Mouse (Mus musculus): Measurements from ENCODE around the gene Klf9.

Klf9 gene

GRCm38 (mm10) chr19:23140689-23141317 lies at the start of gene Klf9:
TSS of gene Klf9 (plus strand) at chr19:23141226.
- peak; percentile 85 for DNase-seq (ENCODE audit: low spot score)

DNA sequence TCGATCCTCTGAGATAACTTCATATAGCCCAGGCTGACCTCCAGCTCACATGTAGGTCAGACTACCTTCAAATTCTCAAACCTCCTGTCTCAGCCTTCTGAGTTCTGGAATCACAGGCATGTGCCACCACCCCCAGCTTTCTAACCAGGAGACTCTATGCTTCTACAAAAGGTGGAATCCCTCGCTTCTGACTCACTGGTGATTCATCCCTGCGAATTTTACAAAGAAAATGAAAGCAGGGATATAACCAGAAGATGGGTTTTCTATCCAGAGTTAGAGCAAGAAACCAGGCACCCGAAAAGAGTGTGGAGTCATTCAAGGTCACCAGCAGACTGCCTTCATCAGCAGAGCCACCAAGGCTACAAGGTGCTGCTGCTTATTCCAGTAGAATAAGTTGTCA lies 49.4 kb upstream of the Klf9 start:
- no peak for DNase-seq (ENCODE audit: low spot score)

GRCm38 (mm10) chr19:23093548-23093947 lies 47.5 kb upstream of the Klf9 start:
- DNase-seq (ENCODE audit: low spot score), result no peak

- DNase-seq (ENCODE audit: low spot score), result no peak
Measured at GRCm38 (mm10) chr19:23094906-23095305, 46.1 kb upstream of the Klf9 start.

DNA sequence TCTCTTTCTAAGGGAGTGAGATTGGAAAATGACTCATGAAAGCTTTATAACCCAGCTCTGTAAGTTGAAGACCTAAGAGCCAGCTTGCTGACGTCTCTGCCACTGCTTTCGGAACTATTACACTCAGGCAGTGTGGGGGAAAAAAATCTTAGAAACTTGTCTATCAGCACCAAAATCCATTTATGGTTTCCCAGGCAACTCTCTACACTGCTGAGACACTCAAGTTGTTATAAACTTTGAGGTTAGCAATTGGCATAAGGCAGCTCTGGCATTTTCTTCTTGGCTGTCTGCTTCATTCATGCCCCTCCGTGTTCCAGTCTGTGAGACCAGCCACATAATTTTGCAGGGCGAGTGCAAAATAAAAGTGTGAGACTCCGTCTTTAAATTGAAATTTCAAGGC lies 34.2 kb upstream of the Klf9 start:
- DNase-seq (ENCODE audit: low spot score), result no peak

DNA sequence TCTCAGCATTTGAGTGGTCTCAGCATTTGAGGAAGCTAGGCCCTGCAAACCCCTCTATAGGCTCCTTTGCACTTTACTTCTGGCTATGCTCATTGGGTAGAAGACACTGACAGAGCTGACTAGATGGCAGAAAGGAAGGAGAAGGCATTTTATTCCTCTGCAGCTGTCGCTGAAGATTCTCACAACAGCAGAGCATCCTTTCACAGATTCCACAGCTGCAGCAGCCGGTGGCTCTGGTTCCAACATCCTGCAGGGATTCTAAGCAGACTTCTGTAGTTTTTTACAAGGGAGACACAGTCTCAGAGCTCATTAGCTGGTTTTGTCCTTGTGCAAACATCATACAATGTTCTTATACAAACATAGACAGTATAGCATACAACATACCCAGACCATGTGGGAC lies 33.7 kb upstream of the Klf9 start:
- no peak for DNase-seq (ENCODE audit: low spot score)

DNA sequence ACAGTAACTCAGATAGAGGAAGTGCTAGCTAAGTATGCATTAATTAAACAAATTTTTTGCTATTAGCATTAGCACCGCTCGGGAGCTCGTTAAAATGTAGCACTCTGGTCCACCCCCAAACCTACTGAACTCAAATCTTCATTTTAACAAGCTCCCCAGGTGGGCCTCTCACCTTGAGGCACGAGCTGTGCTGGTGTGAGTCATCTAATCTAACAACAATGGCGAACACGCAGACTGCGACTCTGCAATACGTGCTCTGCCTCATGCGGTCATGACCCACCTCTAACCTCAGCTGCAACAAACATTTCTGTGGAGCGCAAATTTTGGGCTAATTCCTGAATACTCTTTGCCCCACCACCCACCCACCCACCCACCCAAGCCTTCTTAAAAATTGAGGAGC lies 19.2 kb upstream of the Klf9 start:
- DNase-seq (ENCODE audit: low spot score), result no peak

DNA sequence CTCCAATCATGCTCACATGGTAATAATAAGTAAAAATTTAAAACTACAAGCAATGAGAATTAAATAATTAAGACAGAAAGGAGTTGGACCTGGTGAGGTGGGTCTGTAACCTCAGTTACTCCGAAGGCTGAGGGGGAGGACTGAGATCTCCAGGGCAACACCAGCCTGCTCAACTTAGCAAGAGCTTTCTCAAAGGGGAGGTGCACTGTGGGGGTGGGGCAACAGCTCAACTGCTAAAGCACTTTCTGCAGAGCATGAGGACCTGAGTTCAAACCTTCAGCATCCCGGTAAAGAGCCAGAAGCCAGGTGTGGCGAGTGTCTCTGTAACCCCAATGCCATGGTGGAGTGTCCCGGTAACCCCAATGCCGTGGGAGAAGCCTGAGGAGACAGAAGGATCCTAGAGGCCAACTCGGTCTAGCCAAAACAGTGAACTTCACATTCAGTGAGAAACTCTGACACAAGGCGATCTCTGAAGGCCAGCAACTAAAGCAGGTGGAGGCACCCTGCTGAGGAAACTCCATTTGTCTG lies 16.9 kb upstream of the Klf9 start:
- DNase-seq (ENCODE audit: low spot score), result no peak

- no peak for DNase-seq (ENCODE audit: low spot score)
Measured at GRCm38 (mm10) chr19:23125227-23126150, 15.5 kb upstream of the Klf9 start.

DNA sequence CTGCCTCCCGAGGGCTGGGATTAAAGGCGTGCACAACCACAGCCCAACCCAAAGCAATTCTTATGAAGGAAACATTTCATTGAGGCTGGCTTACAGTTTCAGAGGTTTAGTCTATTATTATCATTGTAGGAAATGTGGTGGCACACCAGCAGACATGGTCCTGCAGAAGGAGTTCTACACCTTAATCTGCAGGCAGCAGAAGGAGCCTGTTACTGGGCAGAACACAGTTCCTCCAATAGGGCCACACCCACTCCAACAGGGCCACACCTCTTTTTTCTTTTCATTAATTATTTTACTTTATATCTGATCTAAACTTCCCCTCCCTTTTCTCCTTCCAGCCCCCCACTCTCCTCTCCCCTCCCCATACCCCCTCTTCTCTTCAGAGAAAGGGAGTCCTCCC lies 11.1 kb upstream of the Klf9 start:
- DNase-seq (ENCODE audit: low spot score), result no peak

DNA sequence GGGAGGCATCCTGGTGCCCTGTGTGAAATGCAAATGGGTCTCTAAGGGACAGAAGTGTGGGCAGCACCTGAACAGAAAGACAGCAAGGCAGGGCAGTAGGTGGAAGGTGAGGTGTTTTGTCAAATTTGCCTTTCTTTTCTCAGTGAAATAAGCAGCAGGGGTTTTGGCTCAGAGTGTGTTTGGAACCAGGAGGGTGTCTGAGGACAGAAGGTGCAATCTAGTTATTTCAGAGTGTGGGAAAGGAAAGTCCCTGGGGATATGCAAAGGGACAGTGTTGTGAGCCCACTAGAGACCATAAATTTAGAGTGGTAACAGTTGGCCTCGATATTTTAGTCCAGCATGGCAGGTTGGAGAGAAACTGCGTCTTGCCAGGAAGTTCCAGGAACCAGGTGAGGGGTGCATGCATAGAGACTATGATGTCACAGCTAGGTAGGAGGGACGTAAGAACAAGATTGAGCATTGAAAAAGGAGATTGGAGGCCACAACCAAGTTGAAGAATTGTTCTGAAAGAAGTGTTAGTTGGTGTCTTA lies 8.9 kb upstream of the Klf9 start:
- DNase-seq (ENCODE audit: low spot score), result no peak

GRCm38 (mm10) chr19:23132720-23133426 lies 8.2 kb upstream of the Klf9 start:
- DNase-seq (ENCODE audit: low spot score), result no peak

GRCm38 (mm10) chr19:23133427-23134094 lies 7.5 kb upstream of the Klf9 start:
- DNase-seq (ENCODE audit: low spot score), result no peak

- peak; percentile 51 for DNase-seq (ENCODE audit: low spot score)
Measured at GRCm38 (mm10) chr19:23134095-23134440, 7.0 kb upstream of the Klf9 start.

GRCm38 (mm10) chr19:23134441-23135301 lies 6.4 kb upstream of the Klf9 start:
- peak; percentile 37 for DNase-seq (ENCODE audit: low spot score)

- DNase-seq (ENCODE audit: low spot score), result peak; percentile 72
Measured at GRCm38 (mm10) chr19:23135349-23136201, 5.5 kb upstream of the Klf9 start.

- DNase-seq (ENCODE audit: low spot score), result no peak
Measured at GRCm38 (mm10) chr19:23136202-23136850, 4.7 kb upstream of the Klf9 start.

DNA sequence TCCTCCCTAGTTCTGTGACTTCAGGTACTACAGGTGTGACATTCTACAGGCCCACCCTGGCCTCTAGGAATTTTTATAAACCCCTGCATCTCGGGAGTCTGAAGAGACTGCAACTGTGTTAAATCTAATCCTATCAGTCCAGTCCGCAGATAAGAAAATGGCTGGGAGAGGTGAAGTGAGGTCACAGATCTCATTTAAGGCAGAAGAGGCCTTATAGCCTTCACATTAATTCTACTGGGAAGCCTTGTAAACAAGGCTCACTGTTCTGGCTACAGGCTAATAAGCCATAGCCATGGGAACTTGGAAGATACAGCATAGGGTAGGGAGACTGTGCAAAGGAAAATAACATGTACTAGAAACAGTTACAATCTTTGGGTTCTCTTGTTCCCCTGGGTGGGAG lies 3.7 kb upstream of the Klf9 start:
- no peak for DNase-seq (ENCODE audit: low spot score)

GRCm38 (mm10) chr19:23139756-23140470 lies 1.1 kb upstream of the Klf9 start:
- no peak for DNase-seq (ENCODE audit: low spot score)

All from spleen, adult 12 weeks (tissue).